Mouse (Mus musculus) left cerebral cortex, adult 2 months (tissue): ENCODE measurements around the gene Ndufa13. TPM values are rescaled to one million over a fixed set of nuclear protein-coding genes. Genes with fewer than 3 reads are reported as not detected.

ENCODE experiments used
- DNase-seq, 2 experiments: peaks; one replicate each; pipeline ENCODE4 v3.0.0; 2021 to 2022; ENCODE audit warnings: low spot score in 2 of 2, mixed read lengths in 1 of 2; ENCODE audit errors: extremely low spot score in 1 of 2
- H3K27ac ChIP-seq: fragments of 200-600 bp; 2 replicates; pipeline ENCODE4 v1.8.1; 2022
- H3K4me3 ChIP-seq: fragments of 200-600 bp; 2 replicates; pipeline ENCODE4 v1.8.1; 2022
- CTCF ChIP-seq: fragments of 200-600 bp; IDR thresholded peaks from 2 replicates; pipeline ENCODE4 v1.8.1; 2022; ENCODE audit warnings: antibody characterized with exemption, mild to moderate bottlenecking, moderate library complexity
- intact Hi-C: fragments of 180-260 bp; cut with DNase I; formaldehyde crosslinking; loops from one replicate; pipeline ENCODE4 v1.15.1; 2025
- total RNA-seq, 2 experiments: library from RNA; stranded (reverse); gene quantifications; 2 replicates each; pipeline ENCODE4 v1.2.3; 2021

Gene Ndufa13
- total RNA-seq, 2 experiments from 2014 or later, result 145 to 146 TPM

DNA sequence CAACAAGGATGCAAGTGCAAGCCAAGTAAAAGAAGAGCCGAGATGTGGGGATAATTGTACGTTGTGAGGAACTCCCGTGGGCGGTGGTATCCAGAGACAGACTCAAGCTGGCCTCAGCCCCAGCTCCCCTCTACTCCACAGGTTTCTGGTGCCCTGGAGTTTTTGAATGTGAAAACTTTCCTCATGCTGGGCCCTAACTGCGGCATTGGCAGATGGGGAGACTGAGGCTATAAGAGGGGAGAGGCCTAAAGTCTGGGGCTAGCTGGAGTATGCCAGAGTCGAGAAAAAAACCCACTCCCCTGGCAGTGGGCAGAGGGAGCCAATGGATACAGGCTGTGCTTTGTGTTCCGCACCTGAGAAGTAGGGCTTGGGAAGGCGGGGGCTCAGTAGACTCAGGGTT is 1.7 kb upstream of the Ndufa13 start:
- intact Hi-C loops, result no loop called here
- Histone ChIP-seq H3K4me3 (no peak overlapping the region), H3K27ac (no peak overlapping the region)
- DNase-seq, result no peak
- TF ChIP-seq CTCF, result no peak

DNA sequence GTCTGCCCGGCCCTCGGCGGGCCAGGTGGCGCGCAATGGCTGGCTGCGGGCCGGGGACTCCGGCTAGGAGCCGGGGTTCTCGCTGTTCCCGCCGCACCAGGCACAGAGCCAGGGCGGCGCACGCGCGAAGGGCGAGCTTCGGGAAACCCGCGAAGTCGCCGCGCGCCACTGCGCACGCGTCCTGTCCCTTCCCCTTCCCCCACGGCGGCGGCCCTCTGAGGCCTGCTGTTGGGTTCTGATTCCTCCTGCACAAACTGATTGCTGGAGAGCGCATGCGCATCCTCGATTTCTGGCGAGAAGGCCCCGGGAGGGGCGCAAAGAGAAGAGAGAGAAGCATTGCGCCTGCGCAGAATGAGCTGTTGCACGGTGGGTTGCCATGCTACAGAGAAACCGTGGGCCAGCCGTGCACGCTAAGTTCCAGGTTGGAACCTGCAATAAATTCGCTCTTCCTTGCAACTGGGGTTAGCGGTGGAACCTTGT is 745 bp upstream of the Ndufa13 start:
- peak; percentile 98 to 99 for DNase-seq
- intact Hi-C loops, result loop anchor here (2.0 kb wide), 1 partner anchor 20 kb away; no protein-coding TSS in a partner anchor

DNA sequence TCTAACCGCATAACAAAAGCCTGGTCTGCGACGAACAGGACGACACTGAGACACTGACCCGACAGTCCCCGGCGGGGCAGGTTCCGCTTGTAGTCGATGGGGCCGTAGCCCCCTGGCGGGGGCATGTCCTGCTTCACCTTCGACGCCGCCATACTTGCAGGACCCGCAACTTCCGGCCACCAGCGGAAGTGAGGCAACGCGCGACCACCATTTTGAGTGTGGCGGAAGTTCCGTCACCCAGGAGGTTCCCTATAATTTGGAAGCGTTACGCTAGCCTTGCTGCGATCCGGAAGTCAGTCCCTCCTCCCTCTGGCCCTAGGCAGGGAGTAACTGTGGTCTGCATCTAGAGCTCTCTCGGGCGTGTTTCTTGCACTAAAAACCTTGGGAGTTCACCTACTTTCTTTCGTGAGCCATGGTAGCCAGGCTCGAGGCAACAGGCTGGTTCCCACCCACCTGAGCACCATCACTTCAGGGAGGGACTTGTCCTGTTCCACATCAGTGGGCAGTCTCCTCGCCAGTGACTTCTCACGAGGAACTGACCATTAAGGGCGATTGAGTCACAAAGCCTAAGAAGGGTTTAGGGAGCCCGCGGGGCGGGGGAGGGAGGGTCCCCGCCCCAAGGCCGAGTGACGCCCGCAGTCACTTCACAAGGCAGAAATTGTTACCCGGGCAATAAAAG is 735 bp downstream of the Ndufa13 start:
- peak; percentile 75 for TF ChIP-seq CTCF
- DNase-seq, result peak; percentile 95 to 97
- Histone ChIP-seq H3K4me3 (peak overlapping the region; percentile 87), H3K27ac (peak overlapping the region; percentile 98)
- intact Hi-C loops, result loop anchor here (2.0 kb wide), 1 partner anchor 19 kb away; no protein-coding TSS in a partner anchor

More for the DNA sequence above, 745 bp upstream of the Ndufa13 start:
- Histone ChIP-seq H3K27ac (peak overlapping the region; percentile 98), H3K4me3 (peak overlapping the region; percentile 87)
- TF ChIP-seq CTCF, result no peak

DNA sequence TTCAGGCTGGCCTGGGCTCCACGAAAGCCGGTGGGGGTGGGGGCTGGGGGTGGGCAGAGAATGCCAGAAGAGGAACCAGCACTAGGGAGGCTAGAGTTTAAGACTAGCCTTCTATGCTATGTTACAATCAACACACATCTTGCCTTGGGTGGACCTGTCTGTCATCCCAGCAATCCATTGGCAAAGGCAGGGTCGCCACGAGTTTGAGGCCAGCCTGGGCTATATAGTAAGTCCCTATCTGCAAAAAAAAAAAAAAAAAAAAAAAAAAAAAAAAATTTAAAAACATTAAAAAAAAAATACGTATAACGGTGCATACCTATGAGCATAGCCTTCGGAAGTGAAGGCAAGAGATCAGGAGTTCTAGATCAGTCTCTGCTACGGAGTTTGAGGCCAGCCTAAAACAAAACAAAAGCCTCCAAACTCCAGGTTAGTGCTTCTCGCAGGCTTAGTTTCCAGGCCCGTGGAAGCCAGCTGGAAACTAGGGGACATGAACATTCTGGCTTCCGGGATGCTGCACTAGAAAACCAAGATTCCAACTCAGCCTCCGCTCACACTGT is 1.4 kb downstream of the Ndufa13 start:
- no peak for TF ChIP-seq CTCF
- Histone ChIP-seq H3K27ac (peak overlapping the region; percentile 98), H3K4me3 (peak overlapping the region; percentile 87)
- intact Hi-C loops, result no loop called here
- DNase-seq, result no peak

DNA sequence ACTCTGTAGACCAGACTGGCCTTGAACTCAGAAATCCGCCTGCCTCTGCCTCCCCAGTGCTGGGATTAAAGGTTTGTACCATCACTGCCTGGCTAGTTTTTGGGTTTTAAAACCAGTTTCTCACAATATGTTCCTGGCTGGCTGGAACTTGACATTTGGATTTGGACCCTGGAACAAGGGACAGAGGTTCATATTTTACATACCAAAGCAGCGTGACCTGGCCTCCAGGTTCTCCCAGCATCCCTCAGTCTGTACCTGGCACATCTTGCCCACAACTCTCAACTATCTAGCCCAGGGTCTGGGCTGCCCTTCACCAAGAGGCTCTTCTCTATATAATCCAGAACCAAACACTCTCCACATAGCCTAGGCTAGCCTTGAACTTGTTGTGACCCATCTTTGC is 2.5 kb downstream of the Ndufa13 start:
- no peak for DNase-seq
- Histone ChIP-seq H3K4me3 (no peak overlapping the region; the same call in 1 of the 2 replicates), H3K27ac (no peak overlapping the region)
- intact Hi-C loops, result no loop called here
- no peak for TF ChIP-seq CTCF

DNA sequence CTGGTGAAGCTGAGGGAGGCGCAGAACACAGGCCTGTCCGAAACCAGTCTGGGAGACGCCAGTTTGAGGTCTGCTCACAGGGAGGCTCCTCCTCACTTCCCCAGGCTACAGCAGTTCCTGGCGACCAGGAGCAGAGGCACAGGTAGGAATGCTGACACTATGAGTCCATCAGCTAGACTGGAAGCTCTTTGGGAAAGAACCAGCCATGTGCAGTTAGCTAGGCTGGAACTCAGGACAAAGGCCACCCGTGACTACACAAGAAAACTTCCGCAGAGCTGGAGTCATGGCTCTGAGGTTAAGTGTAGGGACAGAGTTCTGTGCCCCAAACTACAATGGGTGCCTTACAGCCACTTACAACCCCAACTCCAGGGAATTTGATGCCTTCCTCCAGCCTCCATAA is 4.5 kb downstream of the Ndufa13 start:
- no peak for DNase-seq
- Histone ChIP-seq H3K27ac (no peak overlapping the region), H3K4me3 (no peak overlapping the region)
- no peak for TF ChIP-seq CTCF
- intact Hi-C loops, result no loop called here

DNA sequence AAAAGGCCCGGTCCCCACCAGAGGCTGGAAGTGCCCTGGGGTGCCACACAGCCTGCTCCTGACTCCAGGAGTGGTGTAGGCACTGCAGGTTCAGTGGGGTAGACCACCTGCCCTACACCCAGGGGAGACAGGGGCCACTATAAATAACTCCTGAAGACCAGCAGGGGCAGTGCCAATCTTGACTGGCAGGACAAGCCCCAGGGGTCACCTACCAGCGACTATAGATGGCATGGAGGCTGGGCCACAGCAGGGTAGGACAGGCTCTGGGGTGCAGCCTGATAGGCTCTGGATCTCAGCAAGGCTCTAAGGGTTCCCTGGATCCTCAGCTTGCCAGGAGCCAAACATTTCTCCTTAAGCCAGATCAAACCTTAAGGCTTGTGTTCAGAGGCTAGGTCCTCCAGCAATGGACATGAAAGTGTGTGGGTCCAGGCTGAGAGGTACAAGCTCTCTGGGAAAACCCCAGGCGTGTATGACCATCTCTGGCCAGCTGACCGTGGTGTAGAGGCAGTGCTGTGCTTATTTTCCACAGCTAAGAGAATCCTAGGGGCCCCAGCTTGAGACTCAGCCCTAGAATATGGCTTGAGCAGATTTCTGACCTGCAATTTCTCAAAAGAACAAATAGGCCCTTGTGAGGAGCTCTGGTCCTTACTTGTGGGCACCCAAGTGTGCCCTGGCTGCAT is 6.4 kb downstream of the Ndufa13 start:
- Histone ChIP-seq H3K4me3 (no peak overlapping the region), H3K27ac (no peak overlapping the region)
- no peak for DNase-seq
- intact Hi-C loops, result no loop called here
- no peak for TF ChIP-seq CTCF

DNA sequence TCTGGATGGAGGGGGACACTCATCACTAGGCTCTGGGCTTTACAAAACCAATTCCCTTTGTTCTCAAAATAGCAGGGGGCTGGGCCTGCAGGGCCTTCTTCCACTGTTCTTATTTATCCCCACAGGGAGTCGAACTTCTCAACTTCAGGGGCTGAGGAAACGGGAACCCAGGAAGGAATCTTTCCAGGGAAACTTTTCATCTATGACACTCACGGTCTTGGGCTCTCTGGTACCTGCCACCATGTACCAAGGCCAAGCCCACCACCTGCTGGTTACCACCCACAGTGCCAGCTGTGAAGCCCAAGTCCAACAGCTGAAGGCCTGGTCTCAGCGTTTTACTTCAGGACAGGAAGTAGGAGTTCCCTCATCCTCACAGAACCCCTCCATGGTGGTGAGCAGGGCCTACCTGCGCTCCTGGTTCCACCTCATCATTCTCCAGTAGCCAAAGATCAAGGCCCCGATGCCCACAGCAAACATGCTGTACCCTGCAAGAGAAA is 7.5 kb downstream of the Ndufa13 start:
- no peak for DNase-seq
- intact Hi-C loops, result no loop called here
- no peak for TF ChIP-seq CTCF
- Histone ChIP-seq H3K4me3 (no peak overlapping the region), H3K27ac (no peak overlapping the region)

DNA sequence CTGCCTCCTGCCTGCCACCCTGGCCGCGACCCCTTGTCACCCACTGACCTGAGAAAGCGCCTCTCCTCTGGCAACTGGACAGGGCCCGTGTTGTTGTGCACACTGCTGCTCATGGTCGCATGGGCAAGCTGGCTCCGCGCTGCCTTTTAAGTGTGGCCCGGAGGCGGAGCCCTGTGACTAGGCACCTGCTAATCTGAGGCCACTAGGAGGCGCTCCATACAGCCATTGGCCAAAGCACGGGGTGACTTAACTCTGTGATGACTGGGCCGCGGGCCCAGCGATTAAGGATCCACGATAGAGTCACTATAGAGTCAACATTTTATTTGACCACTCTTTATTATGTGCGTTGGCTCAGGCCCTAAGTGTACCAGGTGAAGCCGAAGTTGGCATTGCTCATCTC is 8.5 kb downstream of the Ndufa13 start:
- intact Hi-C loops, result no loop called here
- Histone ChIP-seq H3K27ac (peak overlapping the region; percentile 19; the same call in 1 of the 2 replicates), H3K4me3 (no peak overlapping the region)
- TF ChIP-seq CTCF, result peak; percentile 67
- DNase-seq, result peak in 1 of 2 experiments; percentile 58

DNA sequence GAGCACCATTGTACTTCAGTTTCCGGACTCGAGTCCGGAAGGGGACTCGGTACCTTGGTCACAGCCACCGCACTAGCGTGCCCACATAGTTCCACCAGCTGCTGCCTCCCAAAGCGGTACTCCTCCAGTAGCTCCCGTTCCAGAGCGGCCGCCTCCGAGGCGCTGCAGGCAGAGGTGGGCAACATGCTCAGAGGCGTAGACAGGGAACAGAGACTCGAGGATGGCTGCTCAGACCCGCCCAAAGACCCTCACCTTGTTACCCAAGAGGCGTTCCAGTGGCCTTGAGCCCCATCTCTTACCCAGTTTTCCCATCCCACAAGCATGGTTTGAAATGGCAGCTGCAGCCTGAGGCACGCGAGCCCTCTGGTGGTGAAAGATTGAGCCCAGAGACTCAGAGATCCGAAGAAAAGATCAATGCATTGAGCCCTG is 11.5 kb downstream of the Ndufa13 start:
- peak; percentile 65 to 71 for DNase-seq
- intact Hi-C loops, result no loop called here
- TF ChIP-seq CTCF, result peak; percentile 78
- Histone ChIP-seq H3K4me3 (peak overlapping the region; percentile 18; the same call in 1 of the 2 replicates), H3K27ac (peak overlapping the region; percentile 79)

DNA sequence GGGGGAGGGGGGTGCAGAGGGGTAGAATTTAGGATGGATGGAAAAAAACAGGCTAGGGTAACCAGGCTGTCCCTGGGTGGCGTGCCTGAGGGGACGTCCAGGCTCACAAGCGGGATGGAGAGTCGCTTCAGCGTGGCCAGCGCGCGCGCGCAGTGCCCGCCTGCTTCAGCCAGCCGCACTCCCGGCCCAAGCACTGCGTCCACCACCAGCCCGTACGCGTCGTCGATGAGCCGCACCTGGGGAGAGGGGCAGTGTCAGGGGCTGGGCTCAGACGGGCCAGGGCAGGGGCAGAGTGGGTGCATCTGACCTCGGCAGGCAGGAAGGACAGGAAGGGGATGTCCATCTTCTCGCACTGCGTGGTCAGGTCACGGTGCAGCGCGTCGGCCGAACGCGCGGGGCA is 13.5 kb downstream of the Ndufa13 start:
- no peak for TF ChIP-seq CTCF
- H3K27ac ChIP-seq, result no peak overlapping the region
- no peak for DNase-seq
- H3K4me3 ChIP-seq, result peak overlapping the region; percentile 19; the same call in 1 of the 2 replicates
- intact Hi-C loops, result no loop called here

DNA sequence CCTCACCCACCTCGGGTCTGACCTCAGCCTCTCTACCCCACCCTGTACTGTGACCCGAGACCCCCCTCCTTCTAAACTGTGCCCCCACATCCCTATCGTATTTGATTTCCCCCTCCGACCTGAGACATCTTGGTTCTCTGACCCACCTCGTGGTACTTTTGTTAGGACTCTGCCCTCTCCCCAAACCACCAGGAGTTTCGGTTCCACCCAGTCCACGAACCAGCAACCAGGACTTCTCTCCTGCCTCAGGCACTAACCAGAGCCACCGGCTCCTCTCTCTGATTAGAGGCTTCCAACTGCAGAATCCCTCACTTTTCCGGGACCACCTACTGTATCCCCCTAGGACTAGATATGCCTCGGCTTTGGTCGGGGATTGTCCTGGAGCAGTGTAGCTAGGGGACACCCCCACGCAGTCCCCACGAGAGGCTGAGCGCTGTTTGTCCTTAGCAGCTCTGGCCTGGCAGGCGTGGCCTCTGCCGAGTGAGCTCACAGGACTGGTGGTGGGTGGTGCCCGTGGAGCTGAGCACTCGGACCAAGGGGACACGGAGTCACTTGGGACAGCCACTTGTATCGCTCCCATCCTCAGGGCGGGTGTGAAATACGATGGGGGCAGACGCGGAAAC is 14.0 kb downstream of the Ndufa13 start:
- Histone ChIP-seq H3K27ac (no peak overlapping the region), H3K4me3 (peak overlapping the region; percentile 34)
- intact Hi-C loops, result no loop called here
- no peak for DNase-seq
- TF ChIP-seq CTCF, result no peak
